Mouse (Mus musculus): ENCODE data around the gene Serpine2. TPM values are rescaled to one million over a fixed set of nuclear protein-coding genes. Genes with fewer than 3 reads are reported as not detected.

Gene Serpine2
- polyA plus RNA-seq, 1 experiment from 2014 or later, result 9.4 TPM

GRCm38 (mm10) chr1:79822806-79823525, 38.0 kb downstream of the Serpine2 start:
- DNase-seq, result no peak
- Histone ChIP-seq H3K9ac (replicated peaks) (no peak overlapping the region), H3K4me2 (ENCODE audit: low read depth, low read length) (no peak overlapping the region), H3K4me1 (ENCODE audit: insufficient read depth) (no peaks in the 10 kb centered on the region), H3K36me3 (replicated peaks; ENCODE audit: insufficient read depth, low read length) (no peaks in the 10 kb centered on the region), H3K9me3 (ENCODE audit: low read length) (no peaks in the 10 kb centered on the region), H3K4me3 (ENCODE audit: low read depth, low read length) (no peak overlapping the region), H3K27me3 (ENCODE audit: insufficient read depth, low read length) (no peaks in the 10 kb centered on the region), H3K27ac (ENCODE audit: low read depth) (no peak overlapping the region)
- 56% methylated on average over 13 of the region's 13 CpGs for WGBS (ENCODE audit: insufficient replicate concordance)
- ATAC-seq, result peak; percentile 33; the same call in 1 of the 2 replicates
- TF ChIP-seq CTCF (IDR thresholded peaks at IDR 0.05; ENCODE audit: low read depth), result no peak
- TF ChIP-seq EP300 (IDR thresholded peaks at IDR 0.05; ENCODE audit: low read depth), result no peak

DNA sequence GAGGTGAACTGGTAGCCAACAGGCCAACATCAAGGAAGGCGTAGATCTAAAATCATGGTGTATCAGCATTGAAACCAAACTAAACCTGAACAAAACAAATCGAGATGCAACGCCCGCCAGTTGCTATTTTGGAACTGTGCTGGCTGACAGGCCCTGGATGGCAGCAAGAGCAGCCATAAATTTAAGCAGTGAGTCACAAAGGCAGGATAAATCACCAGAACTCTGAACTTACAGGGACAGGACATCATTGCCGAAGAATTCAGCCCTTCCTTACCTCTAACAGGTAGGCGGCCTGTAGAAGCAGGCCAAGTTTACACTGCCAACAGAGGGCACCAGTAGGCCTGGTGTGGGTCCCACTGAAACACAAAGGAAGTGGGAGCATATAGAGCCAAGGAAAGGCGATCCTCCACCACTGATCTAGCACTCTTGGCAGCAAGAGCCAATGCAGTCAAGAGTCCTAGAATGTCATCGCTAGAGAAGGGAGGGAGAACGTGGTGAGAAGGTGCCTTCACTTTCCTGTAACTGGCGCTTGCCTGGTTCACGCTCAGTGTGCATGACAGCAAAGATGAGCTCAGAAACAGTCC, 41.6 kb downstream of the Serpine2 start:
- H3K9ac ChIP-seq (replicated peaks), result no peak overlapping the region
- no peak overlapping the region for H3K4me2 ChIP-seq (ENCODE audit: low read depth, low read length)
- ATAC-seq, result no peak
- TF ChIP-seq EP300 (IDR thresholded peaks at IDR 0.05; ENCODE audit: low read depth), result no peak
- TF ChIP-seq CTCF (IDR thresholded peaks at IDR 0.05; ENCODE audit: low read depth), result 0 out of 2 replicates have a peak, but pooled peaks have one; percentile 4
- no peak overlapping the region for H3K27ac ChIP-seq (ENCODE audit: low read depth)
- WGBS (ENCODE audit: insufficient replicate concordance), result 83% methylated on average over 11 of the region's 11 CpGs
- H3K4me1 ChIP-seq (ENCODE audit: insufficient read depth), result no peaks in the 10 kb centered on the region
- H3K4me3 ChIP-seq (ENCODE audit: low read depth, low read length), result no peak overlapping the region
- no peaks in the 10 kb centered on the region for H3K36me3 ChIP-seq (replicated peaks; ENCODE audit: insufficient read depth, low read length)
- no peaks in the 10 kb centered on the region for H3K9me3 ChIP-seq (ENCODE audit: low read length)
- no peaks in the 10 kb centered on the region for H3K27me3 ChIP-seq (ENCODE audit: insufficient read depth, low read length)
- no peak for DNase-seq

- H3K4me3 ChIP-seq (ENCODE audit: low read depth, low read length), result no peak overlapping the region
- no peaks in the 10 kb centered on the region for H3K4me1 ChIP-seq (ENCODE audit: insufficient read depth)
- H3K36me3 ChIP-seq (replicated peaks; ENCODE audit: insufficient read depth, low read length), result no peaks in the 10 kb centered on the region
- no peak overlapping the region for H3K27ac ChIP-seq (ENCODE audit: low read depth)
- ATAC-seq (no peak), DNase-seq (no peak)
- TF ChIP-seq CTCF (IDR thresholded peaks at IDR 0.05; ENCODE audit: low read depth) (no peak), EP300 (IDR thresholded peaks at IDR 0.05; ENCODE audit: low read depth) (no peak)
- 80% methylated on average over 3 of the region's 3 CpGs for WGBS (ENCODE audit: insufficient replicate concordance)
- H3K9me3 ChIP-seq (ENCODE audit: low read length), result no peaks in the 10 kb centered on the region
- no peak overlapping the region for H3K4me2 ChIP-seq (ENCODE audit: low read depth, low read length)
- H3K27me3 ChIP-seq (ENCODE audit: insufficient read depth, low read length), result no peaks in the 10 kb centered on the region
- H3K9ac ChIP-seq (replicated peaks), result no peak overlapping the region
Measured at GRCm38 (mm10) chr1:79815446-79815845, 45.5 kb downstream of the Serpine2 start.

GRCm38 (mm10) chr1:79809447-79809846, 51.5 kb downstream of the Serpine2 start:
- DNase-seq (no peak), ATAC-seq (no peak)
- 88% methylated on average over 3 of the region's 3 CpGs for WGBS (ENCODE audit: insufficient replicate concordance)
- Histone ChIP-seq H3K9ac (replicated peaks) (no peak overlapping the region), H3K4me1 (ENCODE audit: insufficient read depth) (no peaks in the 10 kb centered on the region), H3K4me3 (ENCODE audit: low read depth, low read length) (no peak overlapping the region), H3K27ac (ENCODE audit: low read depth) (no peak overlapping the region), H3K4me2 (ENCODE audit: low read depth, low read length) (no peak overlapping the region), H3K27me3 (ENCODE audit: insufficient read depth, low read length) (no peaks in the 10 kb centered on the region), H3K36me3 (replicated peaks; ENCODE audit: insufficient read depth, low read length) (no peaks in the 10 kb centered on the region), H3K9me3 (ENCODE audit: low read length) (no peaks in the 10 kb centered on the region)
- TF ChIP-seq EP300 (IDR thresholded peaks at IDR 0.05; ENCODE audit: low read depth) (no peak), CTCF (IDR thresholded peaks at IDR 0.05; ENCODE audit: low read depth) (no peak)

GRCm38 (mm10) chr1:79806865-79807264, 54.1 kb downstream of the Serpine2 start:
- WGBS (ENCODE audit: insufficient replicate concordance), result 63% methylated on average over 5 of the region's 5 CpGs
- H3K4me1 ChIP-seq (ENCODE audit: insufficient read depth), result no peaks in the 10 kb centered on the region
- no peaks in the 10 kb centered on the region for H3K27me3 ChIP-seq (ENCODE audit: insufficient read depth, low read length)
- no peak overlapping the region for H3K9ac ChIP-seq (replicated peaks)
- DNase-seq (no peak), ATAC-seq (no peak)
- H3K9me3 ChIP-seq (ENCODE audit: low read length), result no peaks in the 10 kb centered on the region
- H3K4me3 ChIP-seq (ENCODE audit: low read depth, low read length), result no peak overlapping the region
- H3K4me2 ChIP-seq (ENCODE audit: low read depth, low read length), result no peak overlapping the region
- no peak for TF ChIP-seq EP300 (IDR thresholded peaks at IDR 0.05; ENCODE audit: low read depth)
- no peak for TF ChIP-seq CTCF (IDR thresholded peaks at IDR 0.05; ENCODE audit: low read depth)
- H3K36me3 ChIP-seq (replicated peaks; ENCODE audit: insufficient read depth, low read length), result no peaks in the 10 kb centered on the region
- no peak overlapping the region for H3K27ac ChIP-seq (ENCODE audit: low read depth)

DNA sequence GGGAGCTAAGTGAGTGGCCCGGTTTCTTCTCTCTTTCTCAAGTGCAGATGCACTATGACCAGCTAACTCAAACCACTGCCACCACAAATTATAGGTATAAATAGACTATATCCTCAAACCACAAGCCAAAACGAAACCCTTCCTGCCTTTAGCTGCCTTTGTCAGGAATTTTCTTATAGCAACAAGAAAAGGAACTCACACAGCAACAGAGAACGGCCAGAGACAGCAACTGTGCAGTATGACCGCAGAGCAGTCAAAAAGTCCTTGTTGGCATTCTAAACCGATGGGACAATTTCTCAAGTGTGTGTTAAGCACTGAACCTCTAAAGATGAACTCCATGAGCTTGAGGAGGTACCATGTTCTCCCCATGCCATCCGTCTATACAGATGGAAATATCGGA, 57.4 kb downstream of the Serpine2 start:
- no peak overlapping the region for H3K9ac ChIP-seq (replicated peaks)
- no peak for TF ChIP-seq EP300 (IDR thresholded peaks at IDR 0.05; ENCODE audit: low read depth)
- no peak for TF ChIP-seq CTCF (IDR thresholded peaks at IDR 0.05; ENCODE audit: low read depth)
- WGBS (ENCODE audit: insufficient replicate concordance), result 52% methylated on average over 7 of the region's 7 CpGs

More for the DNA sequence above, 57.4 kb downstream of the Serpine2 start:
- Histone ChIP-seq H3K4me2 (ENCODE audit: low read depth, low read length) (no peak overlapping the region), H3K4me3 (ENCODE audit: low read depth, low read length) (no peak overlapping the region), H3K4me1 (ENCODE audit: insufficient read depth) (no peaks in the 10 kb centered on the region), H3K36me3 (replicated peaks; ENCODE audit: insufficient read depth, low read length) (no peaks in the 10 kb centered on the region), H3K9me3 (ENCODE audit: low read length) (no peaks in the 10 kb centered on the region), H3K27ac (ENCODE audit: low read depth) (no peak overlapping the region), H3K27me3 (ENCODE audit: insufficient read depth, low read length) (no peaks in the 10 kb centered on the region)
- DNase-seq, result no peak
- ATAC-seq, result no peak
